Mouse (Mus musculus) hindlimb bud, embryonic 11.5 days (tissue): ENCODE data around the gene Amt.

Experiments used
- DNase-seq: peaks from one replicate; pipeline ENCODE4 v3.0.0-alpha.2; 2012; ENCODE audit warnings: low read depth, low spot score; ENCODE audit errors: extremely low spot score

Gene Amt

GRCm38 (mm10) chr9:108338551-108338885 is 41.9 kb downstream of the Amt start:
- DNase-seq = no peak

- peak; percentile 82 for DNase-seq
Observed at GRCm38 (mm10) chr9:108338886-108339781, 42.5 kb downstream of the Amt start, which contains the start of gene Gpx1. Gpx1 (plus strand) TSS chr9:108338903.

- no peak for DNase-seq
Observed at GRCm38 (mm10) chr9:108339886-108340257, 43.2 kb downstream of the Amt start.

- DNase-seq = no peak
Observed at GRCm38 (mm10) chr9:108340258-108341138, 43.8 kb downstream of the Amt start.

- no peak for DNase-seq
Observed at GRCm38 (mm10) chr9:108341139-108341475, 44.5 kb downstream of the Amt start.

GRCm38 (mm10) chr9:108341801-108342200 is 45.1 kb downstream of the Amt start:
- no peak for DNase-seq

GRCm38 (mm10) chr9:108342301-108342831 is 45.7 kb downstream of the Amt start:
- DNase-seq = no peak

GRCm38 (mm10) chr9:108343331-108343730 is 46.7 kb downstream of the Amt start:
- DNase-seq = no peak

GRCm38 (mm10) chr9:108343835-108344234 is 47.2 kb downstream of the Amt start:
- no peak for DNase-seq

- DNase-seq = no peak
Observed at GRCm38 (mm10) chr9:108344471-108344870, 47.8 kb downstream of the Amt start.

- no peak for DNase-seq
Observed at GRCm38 (mm10) chr9:108347024-108347423, 50.4 kb downstream of the Amt start.

GRCm38 (mm10) chr9:108347540-108348289 is 51.1 kb downstream of the Amt start, which contains the start of gene Usp4:
Usp4 (plus strand) TSS chr9:108347853.
- no peak for DNase-seq

GRCm38 (mm10) chr9:108348290-108348680 is 51.6 kb downstream of the Amt start:
- DNase-seq = no peak

- DNase-seq = no peak
Observed at GRCm38 (mm10) chr9:108349727-108350126, 53.1 kb downstream of the Amt start.
